Mouse (Mus musculus) bone marrow, adult 2 months (tissue): ENCODE results near the gene Tnfsf18.

Experiments used
- CTCF ChIP-seq: fragments of 200-500 bp; IDR thresholded peaks from 2 replicates; pipeline ENCODE4 v1.5.1; 2011; ENCODE audit warnings: low read length, control low read depth; ENCODE audit not compliant: control insufficient read depth, insufficient read depth
- POLR2A ChIP-seq: fragments of 200-500 bp; IDR thresholded peaks from 2 replicates; pipeline ENCODE4 v1.6.1; 2011; ENCODE audit warnings: low read depth, mild to moderate bottlenecking, control low read depth, low read length, borderline replicate concordance; ENCODE audit not compliant: control insufficient read depth

GRCm38 (mm10) chr1:161482211-161482610 is 12.2 kb upstream of the Tnfsf18 start:
- TF ChIP-seq POLR2A (no peak), CTCF (no peak)
